Mouse (Mus musculus) limb, embryonic 10.5 days (tissue): ENCODE data around the gene Pla2g2e. TPM values are rescaled to one million over a fixed set of nuclear protein-coding genes. Genes with fewer than 3 reads are reported as not detected.
"Not testable (repeated sequence)": the region's sequence is repeated elsewhere in the genome, so short reads cannot be mapped to it uniquely, and the experiment has no call there.

ENCODE experiments used
- DNase-seq: peaks from one replicate; pipeline ENCODE4 v3.0.0-alpha.2; 2017; ENCODE audit warnings: low spot score
- H3K27ac ChIP-seq: fragments of 300-500 bp; sonication (generic); 2 replicates; pipeline ENCODE4 v1.5.1; 2016; ENCODE audit warnings: mild to moderate bottlenecking
- H3K27me3 ChIP-seq: fragments of 300-500 bp; sonication (generic); 2 replicates; pipeline ENCODE4 v1.6.1; 2016; ENCODE audit warnings: low read depth, mild to moderate bottlenecking; ENCODE audit not compliant: poor library complexity, severe bottlenecking
- H3K36me3 ChIP-seq: fragments of 300-500 bp; sonication (generic); 2 replicates; pipeline ENCODE4 v1.6.1; 2016; ENCODE audit warnings: mild to moderate bottlenecking, moderate library complexity
- H3K4me1 ChIP-seq: fragments of 300-500 bp; sonication (generic); 2 replicates; pipeline ENCODE4 v1.6.1; 2016
- H3K4me3 ChIP-seq: fragments of 300-500 bp; sonication (generic); 2 replicates; pipeline ENCODE4 v1.5.1; 2016; ENCODE audit warnings: mild to moderate bottlenecking, moderate library complexity
- H3K9me3 ChIP-seq: fragments of 300-500 bp; sonication (generic); replicated peaks from 2 replicates; pipeline ENCODE4 v1.6.1; 2016; ENCODE audit warnings: mild to moderate bottlenecking
- WGBS: fragments of 180-500 bp; shearing (Covaris S2); methylation state at CpG from one replicate; pipeline ENCODE4 v1.1.7; 2016; 5-methylcytosine and 5-hydroxymethylcytosine counted together
- polyA plus RNA-seq: library from polyadenylated mRNA; unstranded; fragments of >200 nt; fragmentation: Nextera tagmentation; extraction: Ambion mirVana; gene quantifications from 2 replicates; pipeline ENCODE4 v1.2.1, GENCODE M21; 2016

Pla2g2e gene
- polyA plus RNA-seq, 1 experiment from 2014 or later, result not detected

DNA sequence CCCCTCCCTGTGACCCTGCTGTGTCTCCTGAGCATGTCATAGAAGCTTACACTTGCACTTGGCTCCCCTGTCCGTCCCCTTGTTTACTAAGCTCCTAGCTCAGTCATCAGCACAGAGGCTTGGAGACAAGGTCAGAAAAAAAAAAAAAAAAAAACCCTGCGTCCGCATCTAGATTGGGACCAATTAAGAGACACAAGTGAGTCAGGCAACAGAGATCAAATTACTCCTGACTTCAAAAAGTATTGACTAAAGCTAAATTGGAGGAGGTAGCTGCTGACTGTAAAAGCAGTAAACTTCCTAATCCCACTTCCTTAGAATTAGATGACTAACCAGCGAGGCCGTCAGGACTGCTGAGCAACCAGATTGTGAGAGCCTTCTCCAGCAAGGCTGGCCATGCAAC lies 12.7 kb upstream of the Pla2g2e start:
- WGBS, result 24% methylated on average over 5 of the region's 5 CpGs
- no peak overlapping the region for H3K4me3 ChIP-seq
- no peaks in the 10 kb centered on the region for H3K36me3 ChIP-seq
- no peak for DNase-seq
- no peaks in the 10 kb centered on the region for H3K9me3 ChIP-seq
- H3K27me3 ChIP-seq, result 0 out of 2 replicates have a peak, but pooled peaks cover 8% of the 10 kb centered on the region
- H3K27ac ChIP-seq, result no peak overlapping the region
- H3K4me1 ChIP-seq, result peaks cover 8% of the 10 kb centered on the region

DNA sequence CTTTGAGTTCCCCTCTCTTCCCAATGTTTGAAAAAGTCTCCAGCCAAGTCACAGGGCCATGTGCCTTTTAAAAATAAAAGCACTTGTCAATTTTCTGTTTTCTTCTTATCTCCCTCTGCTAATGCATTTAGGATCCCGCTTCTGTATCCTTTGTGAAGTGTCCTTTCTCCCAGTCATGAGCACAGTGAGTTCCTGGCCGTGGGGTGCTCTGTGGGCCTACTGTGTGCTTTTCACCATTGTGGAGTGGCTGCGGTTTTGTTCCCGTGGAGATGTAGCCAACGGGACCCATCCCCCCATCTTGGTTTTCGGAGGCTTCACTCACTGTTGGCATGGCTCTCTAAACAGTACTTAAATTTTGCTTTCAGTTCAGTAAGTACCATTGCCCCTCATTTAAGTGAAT lies 11.8 kb upstream of the Pla2g2e start:
- no peaks in the 10 kb centered on the region for H3K9me3 ChIP-seq
- no peak overlapping the region for H3K4me3 ChIP-seq
- DNase-seq, result no peak
- no peak overlapping the region for H3K27ac ChIP-seq
- 71% methylated on average over 6 of the region's 6 CpGs for WGBS
- H3K27me3 ChIP-seq, result 0 out of 2 replicates have a peak, but pooled peaks cover 6% of the 10 kb centered on the region
- H3K36me3 ChIP-seq, result no peaks in the 10 kb centered on the region
- peaks cover 6% of the 10 kb centered on the region for H3K4me1 ChIP-seq

DNA sequence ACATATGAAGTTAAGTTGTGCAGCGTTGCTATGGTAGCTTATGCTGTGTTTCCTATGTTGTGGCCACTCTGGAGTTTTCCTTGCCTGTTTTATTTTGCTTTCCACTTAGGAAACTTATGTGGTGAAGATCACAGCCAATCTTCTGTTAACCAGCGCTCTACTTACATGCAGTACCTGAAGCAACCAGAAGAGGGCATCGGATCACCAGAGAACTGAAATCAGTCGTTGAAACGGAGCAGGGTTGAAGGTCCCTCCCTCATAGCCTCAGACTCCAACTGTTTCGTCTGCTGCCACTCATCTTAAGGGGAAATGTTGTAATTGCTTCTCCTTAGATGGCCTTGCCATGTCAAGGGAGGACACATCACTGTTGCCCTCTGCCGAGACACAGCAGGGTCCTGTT lies 11.3 kb upstream of the Pla2g2e start:
- peak; percentile 80 for DNase-seq
- WGBS, result 12% methylated on average over 7 of the region's 7 CpGs

DNA sequence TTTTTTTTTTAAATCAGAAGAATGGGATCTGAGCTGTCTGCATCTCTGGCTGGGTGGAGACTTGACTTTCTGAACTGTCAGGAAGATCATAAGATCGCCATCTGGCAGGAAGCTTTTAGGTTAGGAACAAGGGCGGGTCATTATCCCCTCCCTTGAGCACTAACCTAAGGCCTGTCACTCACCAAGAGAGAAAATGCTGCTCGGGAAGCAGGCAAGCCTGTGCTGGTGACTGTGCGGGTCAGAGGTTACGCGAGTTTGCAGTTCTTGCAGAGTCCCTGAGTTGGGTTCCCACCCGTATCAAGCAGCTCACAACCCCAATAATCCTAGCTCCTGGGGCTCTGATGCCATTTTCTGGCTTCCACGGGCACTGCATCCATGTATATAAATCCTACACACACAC lies 9.1 kb upstream of the Pla2g2e start:
- 40% methylated on average over 8 of the region's 8 CpGs for WGBS
- no peak for DNase-seq

More for the DNA sequence above, 11.3 kb upstream of the Pla2g2e start:
- 0 out of 2 replicates have a peak, but pooled peaks cover 2% of the 10 kb centered on the region for H3K27me3 ChIP-seq
- H3K4me1 ChIP-seq, result peaks cover 6% of the 10 kb centered on the region
- H3K9me3 ChIP-seq, result no peaks in the 10 kb centered on the region
- no peaks in the 10 kb centered on the region for H3K36me3 ChIP-seq
- H3K4me3 ChIP-seq, result no peak overlapping the region
- H3K27ac ChIP-seq, result no peak overlapping the region

DNA sequence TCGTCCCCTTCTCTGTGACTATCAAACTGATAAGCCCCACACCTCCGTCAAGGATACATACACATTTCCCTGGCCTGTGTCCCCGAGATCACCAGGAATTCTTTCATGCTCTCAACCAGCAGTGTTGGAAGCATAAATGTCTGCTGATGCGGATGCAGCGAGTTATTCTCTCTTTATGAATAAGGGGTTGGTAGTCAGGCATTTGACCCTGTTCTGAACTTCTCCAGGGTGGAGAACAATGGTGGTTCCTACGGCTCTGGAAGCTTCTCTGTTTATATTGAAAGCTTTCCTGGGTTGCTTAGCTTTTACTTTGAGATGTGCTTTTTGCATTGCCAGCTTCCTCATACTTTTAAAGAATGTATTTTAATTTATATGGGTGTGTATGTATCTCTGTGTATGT lies 3.9 kb upstream of the Pla2g2e start, which contains the start of gene Gm13030:
Gene Gm13030, minus strand, starts transcription at position 101 of the 400 bp plus-strand sequence.
- no peaks in the 10 kb centered on the region for H3K9me3 ChIP-seq
- no peaks in the 10 kb centered on the region for H3K27me3 ChIP-seq
- DNase-seq, result no peak
- no peak within 1 kb of the TSS for H3K27ac ChIP-seq
- H3K4me3 ChIP-seq, result no peak within 1 kb of the TSS
- no peaks in the 10 kb centered on the region for H3K36me3 ChIP-seq
- WGBS, result 94% methylated on average over 6 of the region's 6 CpGs
- H3K4me1 ChIP-seq, result peaks cover 11% of the 10 kb centered on the region

More for the DNA sequence above, 9.1 kb upstream of the Pla2g2e start:
- no peaks in the 10 kb centered on the region for H3K36me3 ChIP-seq
- H3K4me1 ChIP-seq, result peaks cover 6% of the 10 kb centered on the region
- no peak overlapping the region for H3K27ac ChIP-seq
- no peaks in the 10 kb centered on the region for H3K9me3 ChIP-seq
- no peak overlapping the region for H3K4me3 ChIP-seq
- no peaks in the 10 kb centered on the region for H3K27me3 ChIP-seq

DNA sequence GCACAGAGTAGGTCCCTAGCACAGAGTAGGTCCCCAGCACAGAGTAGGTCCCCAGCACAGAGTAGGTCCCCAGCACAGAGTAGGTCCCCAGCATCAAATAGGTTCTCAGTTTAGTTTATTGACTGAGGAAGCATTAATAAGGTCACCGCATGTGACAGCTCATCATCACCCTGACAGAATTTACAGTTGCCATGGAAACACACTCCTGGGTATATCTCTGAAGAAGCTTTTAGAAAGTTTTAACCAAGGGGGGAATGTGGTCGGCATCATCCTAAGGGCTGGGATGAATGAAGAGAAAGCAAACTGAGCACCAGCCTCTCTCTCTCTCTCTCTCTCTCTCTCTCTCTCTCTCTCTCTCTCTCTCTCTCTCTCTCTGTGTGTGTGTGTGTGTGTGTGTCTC lies 2.5 kb upstream of the Pla2g2e start:
- H3K4me1 ChIP-seq, result peaks cover 22% of the 10 kb centered on the region
- H3K27me3 ChIP-seq, H3K4me3 ChIP-seq, H3K9me3 ChIP-seq, H3K36me3 ChIP-seq, DNase-seq, H3K27ac ChIP-seq: not testable (repeated sequence)
- 84% methylated on average over 2 of the region's 2 CpGs for WGBS

DNA sequence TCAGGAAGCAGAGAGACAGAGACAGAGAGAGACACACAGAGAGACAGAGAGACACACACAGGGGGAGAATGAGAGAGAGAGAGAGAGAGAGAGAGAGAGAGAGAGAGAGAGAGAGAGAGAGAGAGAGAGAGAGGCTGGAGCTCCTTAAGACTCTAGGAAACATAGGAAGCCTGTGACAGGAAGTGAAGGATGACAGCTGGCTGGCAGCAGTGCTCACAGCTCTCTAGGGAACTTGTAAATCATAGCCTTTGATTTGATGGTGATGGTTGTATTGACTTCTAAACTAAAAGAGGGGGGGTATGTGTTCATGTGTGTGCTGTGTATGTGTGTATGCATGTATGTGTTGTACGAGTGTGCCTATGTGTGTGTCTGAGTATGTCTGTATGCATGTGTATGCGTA lies 1.8 kb upstream of the Pla2g2e start:
- Histone ChIP-seq H3K4me1 (peaks cover 22% of the 10 kb centered on the region), H3K27ac (no peak overlapping the region), H3K4me3 (no peak overlapping the region), H3K27me3 (peaks cover 3% of the 10 kb centered on the region; the same call in 1 of the 2 replicates), H3K9me3 (no peaks in the 10 kb centered on the region), H3K36me3 (no peaks in the 10 kb centered on the region)
- 95% methylated on average over 2 of the region's 2 CpGs for WGBS
- no peak for DNase-seq

DNA sequence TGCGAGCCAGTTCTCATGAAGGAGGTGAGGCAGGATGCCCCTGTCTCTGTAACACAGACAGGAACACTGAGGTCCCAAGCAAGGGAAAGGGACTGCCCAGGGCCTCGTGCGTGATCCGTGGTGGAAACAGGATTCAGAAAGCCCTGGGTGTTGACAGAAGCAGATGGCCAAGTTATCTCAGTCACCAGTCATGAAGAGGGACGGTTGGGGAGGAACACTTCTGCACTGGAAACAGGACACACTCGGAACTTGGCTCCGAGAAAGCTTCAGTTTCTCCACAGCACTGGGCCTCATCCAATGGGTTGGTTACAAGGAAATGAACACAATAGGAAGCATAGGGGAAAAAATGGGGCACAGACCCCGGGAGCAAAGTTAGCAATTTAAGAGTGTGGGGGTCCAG lies 1.0 kb downstream of the Pla2g2e start:
- Histone ChIP-seq H3K27me3 (peaks cover 18% of the 10 kb centered on the region), H3K4me1 (peaks cover 34% of the 10 kb centered on the region), H3K36me3 (no peaks in the 10 kb centered on the region), H3K4me3 (no peak overlapping the region), H3K27ac (peak overlapping the region; percentile 5; the same call in 1 of the 2 replicates), H3K9me3 (no peaks in the 10 kb centered on the region)
- WGBS, result 47% methylated on average over 8 of the region's 8 CpGs
- DNase-seq, result no peak

DNA sequence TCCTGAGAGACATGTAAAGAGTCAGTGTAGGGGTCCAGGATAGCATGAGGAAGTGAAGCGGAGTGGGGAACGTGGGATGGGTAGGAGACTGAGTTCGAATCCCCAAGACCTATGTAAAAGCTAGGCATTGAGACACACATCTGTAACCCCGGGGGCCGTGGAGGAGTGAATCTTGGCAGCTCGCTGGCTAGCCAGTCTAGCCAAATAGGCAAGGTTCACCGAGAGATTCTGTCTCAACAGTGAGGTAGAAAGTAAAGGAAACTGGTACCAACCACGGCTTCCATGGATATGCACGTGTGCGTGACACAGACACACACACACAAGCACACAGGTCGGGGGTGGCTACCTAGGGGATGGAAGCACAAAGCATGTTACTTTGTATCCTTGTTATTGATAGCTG lies 2.1 kb downstream of the Pla2g2e start:
- peaks cover 18% of the 10 kb centered on the region for H3K27me3 ChIP-seq
- H3K9me3 ChIP-seq, result no peaks in the 10 kb centered on the region
- WGBS, result 88% methylated on average over 11 of the region's 11 CpGs
- no peaks in the 10 kb centered on the region for H3K36me3 ChIP-seq
- H3K27ac ChIP-seq, result no peak overlapping the region
- DNase-seq, result no peak
- peaks cover 34% of the 10 kb centered on the region for H3K4me1 ChIP-seq
- H3K4me3 ChIP-seq, result no peak overlapping the region

DNA sequence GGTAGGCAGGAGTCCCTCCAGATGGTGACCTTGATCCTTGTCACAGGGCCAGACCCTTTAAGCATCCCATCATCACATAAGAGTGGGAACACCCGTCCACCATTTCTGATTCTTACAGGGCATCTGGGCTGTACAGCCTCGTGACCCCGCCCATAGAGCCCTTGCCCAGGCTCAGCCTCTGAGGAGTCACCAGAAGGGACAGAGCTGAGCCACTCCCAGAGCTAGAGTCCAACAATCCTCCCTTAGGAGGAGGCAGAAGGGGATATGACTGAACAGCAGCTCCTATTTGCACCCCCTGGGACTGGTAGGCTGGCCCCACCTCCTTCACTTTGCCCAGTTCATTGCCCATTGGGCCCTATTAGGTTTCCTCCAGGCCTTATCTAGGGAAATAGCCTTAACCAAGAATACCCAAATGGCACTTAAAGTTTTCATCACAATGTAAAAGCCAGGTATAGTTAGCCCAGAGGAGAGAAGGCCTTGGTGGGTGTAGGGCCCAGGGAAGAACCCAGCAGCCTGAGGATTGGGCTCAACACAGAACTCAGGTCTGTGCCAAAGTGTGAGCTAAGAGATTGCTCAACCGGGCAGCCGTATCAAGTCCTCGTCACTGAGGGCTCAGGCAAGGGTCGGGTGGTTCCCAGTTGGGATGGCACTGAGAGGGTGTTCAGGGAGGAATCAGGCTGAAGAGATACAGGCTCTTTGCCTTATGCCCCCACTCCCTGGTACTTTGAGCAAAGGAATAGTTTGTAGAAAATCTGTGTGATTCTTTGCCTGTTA lies 3.3 kb downstream of the Pla2g2e start:
- Histone ChIP-seq H3K36me3 (no peaks in the 10 kb centered on the region), H3K9me3 (no peaks in the 10 kb centered on the region), H3K27me3 (peaks cover 18% of the 10 kb centered on the region), H3K27ac (no peak overlapping the region), H3K4me3 (no peak overlapping the region), H3K4me1 (peaks cover 34% of the 10 kb centered on the region)
- no peak for DNase-seq
- WGBS, result 89% methylated on average over 7 of the region's 7 CpGs

DNA sequence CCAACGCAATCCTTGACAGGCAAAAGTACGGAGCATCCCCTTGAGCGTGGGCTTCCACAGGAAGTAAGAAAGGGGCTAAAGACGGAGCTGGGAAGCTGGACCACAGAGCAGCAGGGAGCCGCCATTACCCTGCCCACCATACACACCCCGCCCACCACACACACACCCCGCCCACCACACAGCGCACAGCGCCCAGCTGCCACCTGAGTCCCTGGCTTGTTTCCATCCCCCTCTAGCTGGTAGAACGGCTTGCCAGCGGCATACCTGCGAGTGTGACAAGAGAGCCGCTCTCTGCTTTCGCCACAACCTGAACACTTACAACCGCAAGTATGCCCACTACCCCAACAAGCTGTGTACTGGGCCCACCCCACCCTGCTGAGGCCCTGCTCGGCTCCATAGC lies 4.4 kb downstream of the Pla2g2e start:
- H3K9me3 ChIP-seq, result no peaks in the 10 kb centered on the region
- peak; percentile 62 for DNase-seq
- 15% methylated on average over 16 of the region's 16 CpGs for WGBS
- peak overlapping the region; percentile 61; the same call in 1 of the 2 replicates for H3K27ac ChIP-seq
- no peaks in the 10 kb centered on the region for H3K36me3 ChIP-seq
- peaks cover 18% of the 10 kb centered on the region for H3K27me3 ChIP-seq
- peaks cover 34% of the 10 kb centered on the region for H3K4me1 ChIP-seq
- peak overlapping the region; percentile 23 for H3K4me3 ChIP-seq

DNA sequence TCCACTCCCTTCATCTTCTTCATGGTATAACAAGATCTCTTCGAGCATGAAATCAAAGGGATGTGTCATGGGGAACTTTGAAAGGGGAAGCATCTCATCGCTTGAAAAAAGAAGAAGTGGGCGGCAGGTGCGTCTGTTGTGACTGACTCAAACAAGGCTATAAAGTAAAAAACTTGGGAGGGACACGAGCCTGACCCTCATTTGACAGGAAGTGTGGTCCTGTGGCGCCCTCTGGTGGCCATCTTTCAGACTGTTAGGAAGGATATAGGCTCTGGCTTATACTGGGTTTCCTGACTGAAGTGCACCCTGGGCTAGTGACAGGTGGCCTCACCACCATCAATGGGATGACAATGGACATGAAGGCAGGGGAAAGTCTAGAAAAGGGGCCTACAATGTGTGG lies 6.5 kb downstream of the Pla2g2e start:
- no peak overlapping the region for H3K27ac ChIP-seq
- no peaks in the 10 kb centered on the region for H3K9me3 ChIP-seq
- DNase-seq, result peak; percentile 92
- peaks cover 18% of the 10 kb centered on the region for H3K27me3 ChIP-seq
- no peak overlapping the region for H3K4me3 ChIP-seq
- no peaks in the 10 kb centered on the region for H3K36me3 ChIP-seq
- WGBS, result 21% methylated on average over 6 of the region's 6 CpGs
- H3K4me1 ChIP-seq, result peaks cover 20% of the 10 kb centered on the region

DNA sequence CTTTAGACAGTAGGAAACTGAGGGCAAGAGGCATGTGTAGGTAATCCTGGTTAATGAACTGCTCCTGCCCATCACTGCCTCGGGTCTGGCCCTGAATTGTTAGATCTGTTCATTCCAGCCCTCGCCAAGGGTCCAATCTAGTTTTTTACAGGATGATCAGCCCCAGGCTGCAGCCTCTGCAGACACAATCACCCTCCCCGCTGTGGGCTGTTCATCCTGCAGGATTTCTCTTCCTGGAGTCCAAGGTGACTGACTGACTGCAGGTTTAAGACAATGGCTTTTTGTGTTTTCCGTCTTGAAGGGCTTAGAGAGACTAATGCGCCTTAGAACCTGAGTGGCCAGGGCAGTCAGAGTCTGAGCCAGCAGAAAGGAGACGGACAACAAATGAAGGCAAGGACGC lies 11.4 kb downstream of the Pla2g2e start:
- DNase-seq, result no peak
- H3K36me3 ChIP-seq, result peaks cover 29% of the 10 kb centered on the region
- no peak overlapping the region for H3K27ac ChIP-seq
- WGBS, result 78% methylated on average over 7 of the region's 7 CpGs
- H3K27me3 ChIP-seq, result no peaks in the 10 kb centered on the region
- peaks cover 15% of the 10 kb centered on the region for H3K4me1 ChIP-seq
- no peak overlapping the region for H3K4me3 ChIP-seq
- no peaks in the 10 kb centered on the region for H3K9me3 ChIP-seq
